Mouse (Mus musculus): ENCODE data around the gene Fam43a.

DNA sequence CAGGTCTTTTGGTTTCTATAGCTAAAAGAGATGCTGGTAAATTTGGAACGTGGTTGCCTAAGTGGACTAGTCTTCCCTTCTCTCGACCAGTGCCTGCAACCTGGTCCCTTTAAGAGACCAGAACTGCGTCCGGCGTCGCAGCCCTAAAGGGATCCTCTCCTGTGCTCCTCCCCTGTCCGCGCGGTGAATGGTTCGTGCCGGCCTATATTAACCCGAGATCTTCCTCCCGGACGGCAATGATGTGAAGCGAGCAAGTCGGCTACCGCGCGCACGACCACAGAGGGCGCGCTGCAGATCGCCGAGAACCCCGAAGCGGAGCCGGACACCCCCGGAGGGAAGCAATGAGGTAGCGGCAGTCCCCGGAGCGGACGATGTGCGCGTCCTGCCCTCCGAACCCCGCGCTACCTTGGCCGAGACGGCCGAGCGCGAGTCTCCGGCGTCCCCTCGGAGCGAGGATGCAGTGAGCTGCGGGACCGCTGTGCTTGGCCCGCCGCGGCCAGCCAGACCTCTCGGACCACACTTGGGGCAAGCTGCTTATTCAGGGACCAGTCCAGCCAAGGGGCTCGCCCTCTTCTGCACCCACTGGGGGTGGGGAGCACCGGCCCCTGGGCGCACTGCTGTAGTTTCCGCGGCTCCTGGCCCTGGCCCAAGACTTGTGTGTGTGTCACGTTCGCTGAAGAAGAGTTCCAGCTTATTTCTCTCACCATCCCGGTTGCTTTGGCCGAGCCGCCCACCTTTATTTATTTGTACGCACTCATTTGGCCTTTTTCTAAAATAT, at the start of gene Fam43a:
- TF ChIP-seq GATA1 (IDR thresholded peaks at IDR 0.05; ENCODE audit: low read length) = no peak
- no peak for TF ChIP-seq TAL1 (IDR thresholded peaks at IDR 0.05; ENCODE audit: low read length)
